8 mouse cellular contexts compared by ENCODE assay signal in the genomic region with DNA sequence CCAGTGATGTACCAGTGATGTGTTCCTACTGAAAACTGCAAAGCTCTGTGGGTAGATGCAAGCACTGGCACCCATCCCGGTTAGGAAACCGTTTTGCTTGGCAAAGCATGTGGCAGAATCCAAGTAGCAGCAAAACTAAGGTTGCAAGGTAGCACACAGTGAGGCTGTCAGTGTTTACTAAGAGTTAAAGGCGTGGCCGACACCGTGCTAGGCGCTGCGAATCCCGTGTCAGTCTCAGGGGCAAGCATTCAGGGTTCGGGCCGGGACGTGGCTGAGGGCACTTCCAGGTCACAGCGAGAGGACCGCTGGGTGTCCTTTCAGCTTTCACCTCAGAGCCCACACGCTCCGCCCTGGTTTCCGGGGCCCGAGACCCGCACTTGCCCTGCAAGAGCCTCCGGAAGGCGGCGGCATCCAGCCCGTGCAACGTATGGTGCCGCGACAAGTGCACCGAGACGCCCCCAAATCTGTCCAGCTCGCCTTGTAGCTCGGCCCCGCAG. TPM values are rescaled to one million over a fixed set of nuclear protein-coding genes. Genes with fewer than 3 reads are reported as not detected.
A peak's percentile ranks its signal among the peaks of the same experiment; 100 is the strongest.
DNase-seq lines count a peak whose midpoint lies in the region; ATAC-seq and TF ChIP-seq lines count a peak whose summit lies in the region.

No protein-coding gene starts in this region.

- no peak for TF ChIP-seq POLR2A in cortical plate, adult 2 months (IDR thresholded peaks at IDR 0.05; ENCODE audit: extremely low read depth, insufficient read depth, low read length)
- no peak for TF ChIP-seq POLR2A in liver, adult 2 months (IDR thresholded peaks at IDR 0.05; ENCODE audit: extremely low read depth, insufficient read depth, low read length)

- no peaks in the 10 kb centered on the region; the same call in 1 of the 2 replicates for H3K79me2 ChIP-seq in liver, adult 2 months (ENCODE audit: control insufficient read depth, insufficient read depth, low read length)

- H3K4me2 ChIP-seq in heart, embryonic 14.5 days (ENCODE audit: low read length) = peak overlapping the region; percentile 80
- H3K4me2 ChIP-seq in hindbrain, embryonic 15.5 days = peak overlapping the region; percentile 68

- peak; percentile 9 for ATAC-seq in heart, embryonic 14.5 days (ENCODE audit: insufficient number of reproducible peaks, insufficient read depth, low FRiP score, low read depth)
- ATAC-seq in hindbrain, embryonic 15.5 days (ENCODE audit: low FRiP score, low read depth) = no peak; the same call in 1 of the 2 replicates

- H3K27me3 ChIP-seq in heart, embryonic 14.5 days (ENCODE audit: control insufficient read depth, insufficient read depth, low read length) = no peaks in the 10 kb centered on the region
- H3K27me3 ChIP-seq in hindbrain, embryonic 15.5 days = no peaks in the 10 kb centered on the region
- no peaks in the 10 kb centered on the region for H3K27me3 ChIP-seq in liver, adult 2 months (ENCODE audit: control insufficient read depth, insufficient read depth, low read length)

- intact Hi-C loops in heart, postnatal 14 days (cut with DNase I) = no loop called here

- H3K27ac ChIP-seq in heart, embryonic 14.5 days (replicated peaks in 1 of 2; ENCODE audit: control insufficient read depth in 1 of 2, insufficient read depth in 1 of 2, low read depth in 2 of 2, low read length in 2 of 2) = peak overlapping the region; percentile 74 to 94
- peak overlapping the region; percentile 92 for H3K27ac ChIP-seq in cortical plate, adult 2 months (ENCODE audit: insufficient read depth, low read length)
- H3K27ac ChIP-seq in hindbrain, embryonic 15.5 days (replicated peaks) = peak overlapping the region; percentile 96
- peak overlapping the region; percentile 93 for H3K27ac ChIP-seq in liver, adult 2 months (replicated peaks; ENCODE audit: insufficient read depth, low read depth, low read length)

- no peaks in the 10 kb centered on the region for H3K9me3 ChIP-seq in heart, embryonic 14.5 days (ENCODE audit: control insufficient read depth, low read length)
- H3K9me3 ChIP-seq in hindbrain, embryonic 15.5 days = no peaks in the 10 kb centered on the region

- WGBS in heart, embryonic 14.5 days = under 1% methylated on average over 30 of the region's 30 CpGs
- WGBS in hindbrain, embryonic 15.5 days = under 1% methylated on average over 30 of the region's 30 CpGs
- under 1% methylated on average over 30 of the region's 30 CpGs for WGBS in liver, adult 2 months

- no peaks in the 10 kb centered on the region for H3K36me3 ChIP-seq in heart, embryonic 14.5 days (ENCODE audit: control insufficient read depth, insufficient read depth, low read length)
- H3K36me3 ChIP-seq in hindbrain, embryonic 15.5 days = 0 out of 2 replicates have a peak, but pooled peaks cover 2% of the 10 kb centered on the region
- no peaks in the 10 kb centered on the region for H3K36me3 ChIP-seq in liver, adult 2 months (ENCODE audit: control insufficient read depth, insufficient read depth, low read length)

- H3K9ac ChIP-seq in heart, embryonic 14.5 days (ENCODE audit: low read length) = peak overlapping the region; percentile 78
- H3K9ac ChIP-seq in hindbrain, embryonic 15.5 days = peak overlapping the region; percentile 81
- peak overlapping the region; percentile 83 for H3K9ac ChIP-seq in liver, adult 2 months (ENCODE audit: low read depth, low read length)

- no peak for DNase-seq in heart, postnatal 14 days
- peak; percentile 69 for DNase-seq in ES-CJ7 (ENCODE audit: low read depth, low spot score)
- peak; percentile 82 for DNase-seq in liver, adult 2 months (ENCODE audit: extremely low read depth, low read depth, low spot score)
- peak; percentile 87 to 88 for DNase-seq in natural killer cell, adult 2 months (ENCODE audit: low spot score in 2 of 2)
- no peak for DNase-seq in thymus, postnatal 0 days (ENCODE audit: low spot score)

- H3K4me1 ChIP-seq in heart, embryonic 14.5 days (ENCODE audit: control insufficient read depth in 2 of 2, insufficient read depth in 2 of 2, low read length in 2 of 2) = peaks cover 0 to 13% of the 10 kb centered on the region in 2 experiments; a peak in 3 of 4 replicates
- no peaks in the 10 kb centered on the region; the same call in 1 of the 2 replicates for H3K4me1 ChIP-seq in cortical plate, adult 2 months (ENCODE audit: control insufficient read depth, insufficient read depth, low read length)
- H3K4me1 ChIP-seq in hindbrain, embryonic 15.5 days (replicated peaks) = peaks cover 24% of the 10 kb centered on the region
- H3K4me1 ChIP-seq in liver, adult 2 months (ENCODE audit: control insufficient read depth, insufficient read depth, low read length) = peaks cover 2% of the 10 kb centered on the region; the same call in 1 of the 2 replicates

- peak overlapping the region; percentile 63 to 83 for H3K4me3 ChIP-seq in heart, embryonic 14.5 days (ENCODE audit: control insufficient read depth in 1 of 2, insufficient read depth in 1 of 2, low read depth in 1 of 2, low read length in 2 of 2)
- peak overlapping the region; percentile 47 for H3K4me3 ChIP-seq in cortical plate, adult 2 months (ENCODE audit: insufficient read depth, low read length)
- peak overlapping the region; percentile 74 for H3K4me3 ChIP-seq in hindbrain, embryonic 15.5 days
- H3K4me3 ChIP-seq in liver, adult 2 months (ENCODE audit: insufficient read depth, low read depth, low read length) = peak overlapping the region; percentile 78

- no peak for TF ChIP-seq CTCF in cortical plate, adult 2 months (IDR thresholded peaks at IDR 0.05; ENCODE audit: extremely low read depth, insufficient read depth, low read length)
- TF ChIP-seq CTCF in liver, adult 2 months (IDR thresholded peaks at IDR 0.05; ENCODE audit: low read depth, low read length) = no peak

RNA-seq across cellular contexts. Expression of gene Spata5, which starts 0.7 kb away (rescaled TPM):
- 19.7 and 20.6 TPM in 2 replicates for polyA plus RNA-seq in heart, embryonic 14.5 days (2014; fragmentation: Nextera tagmentation; extraction: Ambion mirVana)
- 10 to 100 TPM; 15.6 to 18.3 TPM for total RNA-seq in heart, postnatal 14 days (2021)
- polyA plus RNA-seq in cortical plate, adult 2 months (2012; rRNA removed) = 6.4 and 6.7 TPM in 2 replicates
- polyA plus RNA-seq in hindbrain, embryonic 15.5 days (2015; fragmentation: Nextera tagmentation; extraction: Ambion mirVana) = 28.2 and 29.9 TPM in 2 replicates
- total RNA-seq in liver, adult 2 months (2014; rRNA removed) = 7.2 and 8.7 TPM in 2 replicates
- polyA plus RNA-seq in liver, adult 2 months (2012; rRNA removed) = 1.1 and 1.3 TPM in 2 replicates
- 26.8 and 33.9 TPM in 2 replicates for polyA plus RNA-seq in thymus, postnatal 0 days (2015; fragmentation: Nextera tagmentation; extraction: Ambion mirVana)

RNA-seq across cellular contexts. Expression of gene Nudt6, which starts 1.0 kb away (rescaled TPM):
- 12.8 and 13.6 TPM in 2 replicates for polyA plus RNA-seq in heart, embryonic 14.5 days (2014; fragmentation: Nextera tagmentation; extraction: Ambion mirVana)
- total RNA-seq in heart, postnatal 14 days (2021) = 10 to 100 TPM; 27.2 to 30.8 TPM
- polyA plus RNA-seq in cortical plate, adult 2 months (2012; rRNA removed) = 10.3 and 10.8 TPM in 2 replicates
- 7.3 and 8.8 TPM in 2 replicates for polyA plus RNA-seq in hindbrain, embryonic 15.5 days (2015; fragmentation: Nextera tagmentation; extraction: Ambion mirVana)
- 8.0 and 11.3 TPM in 2 replicates for total RNA-seq in liver, adult 2 months (2014; rRNA removed)
- 28.4 and 32.4 TPM in 2 replicates for polyA plus RNA-seq in liver, adult 2 months (2012; rRNA removed)
- polyA plus RNA-seq in thymus, postnatal 0 days (2015; fragmentation: Nextera tagmentation; extraction: Ambion mirVana) = 14.4 and 15.4 TPM in 2 replicates

Comparison
In these comparisons a context has a peak if more than half of its experiments do, and no peak if none do; other contexts are left out.
1. DNase-seq: peak in ES-CJ7 (single experiment), liver, adult 2 months (single experiment) and natural killer cell, adult 2 months (2 of 2); none in heart, postnatal 14 days (0 of 2) and thymus, postnatal 0 days (single experiment).
2. Peak in every context shown above with its lines, with median percentiles within 50 percentile points of each other: H3K27ac ChIP-seq, H3K4me3 ChIP-seq and H3K9ac ChIP-seq.